Mouse (Mus musculus) spleen, adult 2 months (tissue): ENCODE results near the gene Osbp. TPM values are rescaled to one million over a fixed set of nuclear protein-coding genes. Genes with fewer than 3 reads are reported as not detected.

Experiments
- DNase-seq, 2 experiments: peaks; one replicate each; pipeline versions ENCODE4 v3.0.0 to v3.0.0-alpha.2; 2012 to 2021; ENCODE audit warnings: low spot score in 2 of 2, low read depth in 1 of 2
- H3K27ac ChIP-seq: fragments of 200-500 bp; 2 replicates; pipeline ENCODE4 v1.5.1; 2012; ENCODE audit warnings: low read length, inconsistent platforms; ENCODE audit not compliant: insufficient read depth
- H3K27me3 ChIP-seq: fragments of 200-500 bp; 2 replicates; pipeline ENCODE4 v1.6.1; 2012; ENCODE audit warnings: mild to moderate bottlenecking, moderate library complexity, low read length, inconsistent platforms; ENCODE audit not compliant: control insufficient read depth, insufficient read depth
- H3K36me3 ChIP-seq: fragments of 200-500 bp; 2 replicates; pipeline ENCODE4 v1.6.1; 2012; ENCODE audit warnings: mild to moderate bottlenecking, low read length, inconsistent platforms; ENCODE audit not compliant: control insufficient read depth, insufficient read depth
- H3K4me1 ChIP-seq: fragments of 200-500 bp; 2 replicates; pipeline ENCODE4 v1.6.1; 2011; ENCODE audit warnings: inconsistent platforms; ENCODE audit not compliant: control insufficient read depth, insufficient read depth, insufficient read length
- H3K4me3 ChIP-seq: fragments of 200-500 bp; 2 replicates; pipeline ENCODE4 v1.5.1; 2011; ENCODE audit warnings: mild to moderate bottlenecking, inconsistent platforms; ENCODE audit not compliant: insufficient read depth, insufficient read length; ENCODE audit errors: extremely low read depth
- CTCF ChIP-seq: fragments of 200-500 bp; IDR thresholded peaks from 2 replicates; pipeline ENCODE4 v1.5.1; 2011; ENCODE audit warnings: mild to moderate bottlenecking, inconsistent platforms; ENCODE audit not compliant: insufficient read depth, insufficient read length, insufficient replicate concordance; ENCODE audit errors: extremely low read depth
- POLR2A ChIP-seq: fragments of 200-500 bp; IDR thresholded peaks from 2 replicates; pipeline ENCODE4 v1.6.1; 2011; ENCODE audit warnings: low read depth, low read length, inconsistent platforms
- WGBS: fragments of 180-500 bp; shearing (Covaris S2); methylation state at CpG from one replicate; pipeline ENCODE4 v1.1.7; 2018; 5-methylcytosine and 5-hydroxymethylcytosine counted together
- polyA plus RNA-seq: library from polyadenylated mRNA; depleted of rRNA; stranded (reverse); fragments of >200 nt; gene quantifications from 2 replicates; pipeline ENCODE4 v1.2.3, GENCODE M21; 2012

The Osbp gene
- polyA plus RNA-seq, 1 experiment: 9.6 TPM

- Histone ChIP-seq H3K36me3 (no peaks in the 10 kb centered on the region), H3K4me1 (peaks cover 8% of the 10 kb centered on the region; the same call in 1 of the 2 replicates), H3K27me3 (no peaks in the 10 kb centered on the region), H3K4me3 (peak overlapping the region; percentile 46), H3K27ac (no peak overlapping the region)
- TF ChIP-seq CTCF (peak; percentile 14; the same call in 1 of the 2 replicates), POLR2A (no peak)
- peak in 1 of 2 experiments; percentile 61 for DNase-seq
- WGBS: 26% methylated on average over 17 of the region's 17 CpGs
Observed at GRCm38 (mm10) chr19:12007105-12007931, 41.6 kb downstream of the Osbp start.

DNA sequence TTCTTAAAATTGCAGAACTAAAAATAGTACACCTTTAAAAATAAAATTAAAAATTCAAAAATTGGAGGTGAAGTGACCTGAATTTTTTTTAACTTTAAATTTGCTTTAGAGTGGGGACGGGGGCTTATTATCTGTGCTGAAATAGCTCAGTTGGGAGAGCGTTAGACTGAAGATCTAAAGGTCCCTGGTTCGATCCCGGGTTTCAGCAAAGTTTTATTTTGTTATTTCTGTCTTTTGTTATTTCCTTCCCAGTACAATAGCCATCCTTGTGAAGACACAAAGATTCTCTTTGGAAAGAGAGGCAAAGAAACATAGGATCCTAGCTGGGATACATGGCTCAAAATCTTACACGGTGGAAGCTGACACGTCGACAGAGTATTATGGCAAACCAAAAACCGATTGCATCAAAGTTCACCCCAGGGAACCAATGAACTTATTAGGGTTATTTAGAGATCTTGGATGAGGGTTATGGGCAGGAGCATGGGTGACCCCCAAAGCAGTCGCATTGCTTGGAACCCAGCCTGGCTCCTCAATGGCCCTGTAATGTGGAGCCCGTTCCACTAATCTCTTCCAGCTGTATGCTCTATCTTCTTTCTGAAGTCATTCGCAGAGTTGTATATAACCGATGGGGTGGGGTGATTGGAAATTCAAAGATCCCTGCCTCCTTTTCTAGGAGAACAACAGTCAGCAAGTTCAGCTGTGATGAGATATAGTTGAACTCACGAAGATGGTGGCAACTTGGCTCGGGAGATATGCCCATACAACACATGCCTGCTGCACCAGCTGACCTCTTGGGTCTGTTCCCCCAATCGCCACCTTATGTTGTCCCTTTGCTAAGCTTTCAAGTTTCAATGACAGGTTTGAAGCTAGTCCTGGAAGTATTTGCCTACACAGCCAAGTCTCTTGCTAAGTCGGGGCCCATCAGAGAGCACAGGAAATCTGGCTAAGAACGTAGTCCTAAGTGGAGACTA is 43.0 kb downstream of the Osbp start:
- H3K36me3 ChIP-seq: no peaks in the 10 kb centered on the region
- H3K27ac ChIP-seq: no peak overlapping the region
- H3K27me3 ChIP-seq: no peaks in the 10 kb centered on the region
- no peak overlapping the region for H3K4me3 ChIP-seq
- no peak for DNase-seq
- H3K4me1 ChIP-seq: peaks cover 8% of the 10 kb centered on the region; the same call in 1 of the 2 replicates
- TF ChIP-seq CTCF: no peak
- no peak for TF ChIP-seq POLR2A
- 63% methylated on average over 17 of the region's 17 CpGs for WGBS

DNA sequence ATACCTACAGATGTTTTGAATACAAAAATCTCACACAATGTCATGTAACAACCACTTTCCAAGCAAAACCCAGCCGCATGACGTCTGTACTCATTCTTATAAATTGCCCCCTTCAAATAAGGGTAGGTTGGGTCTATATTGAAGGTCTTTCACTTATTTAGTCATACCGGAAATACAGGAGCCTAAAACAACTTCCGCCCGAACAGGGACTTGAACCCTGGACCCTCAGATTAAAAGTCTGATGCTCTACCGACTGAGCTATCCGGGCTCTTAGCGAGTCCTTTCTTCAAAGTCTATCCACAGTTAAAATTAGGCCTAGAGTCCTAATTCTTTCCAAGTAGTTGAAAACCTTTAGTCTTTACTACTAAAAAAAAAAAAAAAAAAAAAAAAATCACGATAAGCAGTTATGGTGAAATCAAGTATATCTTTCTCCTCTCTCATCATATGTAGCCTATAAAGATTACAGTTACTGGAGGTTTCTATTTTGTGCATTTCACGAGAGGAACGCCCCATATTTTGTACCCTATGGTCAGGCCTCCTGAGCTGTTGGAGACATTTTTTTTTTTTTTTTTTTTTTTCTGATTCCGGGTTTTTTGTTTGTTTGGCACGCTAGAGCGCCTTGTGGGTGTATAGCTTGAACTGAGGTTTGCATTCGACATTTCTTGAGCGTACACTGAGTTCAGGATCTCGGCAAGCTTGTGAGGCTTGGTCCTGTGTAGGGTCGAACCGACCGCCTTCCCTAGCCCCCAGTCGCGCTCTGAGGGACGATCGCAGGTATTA is 44.0 kb downstream of the Osbp start:
- DNase-seq: peak in 1 of 2 experiments; percentile 41
- Histone ChIP-seq H3K27me3 (no peaks in the 10 kb centered on the region), H3K4me1 (peaks cover 7% of the 10 kb centered on the region; the same call in 1 of the 2 replicates), H3K27ac (peak overlapping the region; percentile 74), H3K36me3 (no peaks in the 10 kb centered on the region), H3K4me3 (peak overlapping the region; percentile 75)
- 4% methylated on average over 24 of the region's 24 CpGs for WGBS
- no peak for TF ChIP-seq CTCF
- no peak for TF ChIP-seq POLR2A

GRCm38 (mm10) chr19:12010281-12010771 is 44.6 kb downstream of the Osbp start:
- H3K4me1 ChIP-seq: peaks cover 5% of the 10 kb centered on the region; the same call in 1 of the 2 replicates
- TF ChIP-seq CTCF (no peak), POLR2A (no peak)
- H3K36me3 ChIP-seq: no peaks in the 10 kb centered on the region
- H3K27me3 ChIP-seq: no peaks in the 10 kb centered on the region
- under 1% methylated on average over 24 of the region's 24 CpGs for WGBS
- peak overlapping the region; percentile 75 for H3K4me3 ChIP-seq
- peak overlapping the region; percentile 74 for H3K27ac ChIP-seq
- peak in 1 of 2 experiments; percentile 37 for DNase-seq

DNA sequence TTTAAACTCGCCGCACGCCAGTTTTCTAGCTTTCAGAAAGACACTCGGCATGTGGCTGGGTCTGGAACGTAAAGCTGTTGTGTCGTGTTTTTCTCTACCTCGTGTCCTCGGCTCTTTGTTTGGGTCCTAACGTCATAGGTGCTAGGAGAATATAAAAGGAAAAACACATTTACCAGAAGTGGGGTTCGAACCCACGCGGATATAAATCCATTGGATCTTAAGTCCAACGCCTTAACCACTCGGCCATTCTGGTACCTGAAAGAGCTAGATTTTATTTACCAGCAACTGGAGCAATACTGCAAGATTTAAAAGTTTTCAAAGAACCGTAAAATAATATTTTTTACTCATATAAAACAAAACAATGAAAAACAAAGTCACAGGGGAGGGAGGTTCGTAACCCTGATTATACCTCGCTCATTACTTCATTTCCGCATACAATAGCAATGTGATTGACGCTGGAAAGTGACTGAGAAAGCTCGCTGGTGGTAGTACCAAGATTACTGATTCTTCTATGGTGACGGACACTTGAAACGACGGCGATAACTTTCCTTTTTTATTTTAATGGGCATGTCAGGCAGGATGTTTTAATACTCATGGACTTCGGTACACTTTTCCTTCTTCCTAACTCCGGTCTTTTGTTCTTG is 45.3 kb downstream of the Osbp start:
- under 1% methylated on average over 26 of the region's 26 CpGs for WGBS
- TF ChIP-seq CTCF (no peak), POLR2A (no peak)
- DNase-seq: peak; percentile 41 to 79
- Histone ChIP-seq H3K4me3 (peak overlapping the region; percentile 75), H3K27ac (peak overlapping the region; percentile 9; the same call in 1 of the 2 replicates), H3K36me3 (no peaks in the 10 kb centered on the region), H3K4me1 (peaks cover 5% of the 10 kb centered on the region; the same call in 1 of the 2 replicates), H3K27me3 (no peaks in the 10 kb centered on the region)
